Mouse (Mus musculus) cerebellum, postnatal 10 days (tissue): Measurements from ENCODE around the gene Ippk.

Experiments
- DNase-seq, 2 experiments: peaks; one replicate each; pipeline ENCODE4 v3.0.0; 2021; ENCODE audit warnings: mixed read lengths in 2 of 2

Ippk gene

GRCm38 (mm10) chr13:49420754-49421605 is at the start of gene Ippk:
Ippk (plus strand) TSS chr13:49421249.
- peak; percentile 99 for DNase-seq

- peak; percentile 54 to 58 for DNase-seq
These were observed 49.6 kb upstream of the Ippk start for GRCm38 (mm10) chr13:49371428-49371899.

GRCm38 (mm10) chr13:49372370-49373060 is 48.5 kb upstream of the Ippk start:
- no peak for DNase-seq

- DNase-seq = no peak
These were observed 46.7 kb upstream of the Ippk start for GRCm38 (mm10) chr13:49374304-49374703.

- DNase-seq = no peak
These were observed 46.3 kb upstream of the Ippk start for GRCm38 (mm10) chr13:49374730-49375129.

- no peak for DNase-seq
These were observed 43.4 kb upstream of the Ippk start for GRCm38 (mm10) chr13:49377608-49378007.

GRCm38 (mm10) chr13:49379301-49379700 is 41.7 kb upstream of the Ippk start:
- no peak for DNase-seq

GRCm38 (mm10) chr13:49381230-49381629 is 39.8 kb upstream of the Ippk start:
- DNase-seq = peak; percentile 90 to 93

GRCm38 (mm10) chr13:49382997-49383396 is 38.1 kb upstream of the Ippk start:
- DNase-seq = no peak

- DNase-seq = no peak
These were observed 36.1 kb upstream of the Ippk start for GRCm38 (mm10) chr13:49384751-49385463.

GRCm38 (mm10) chr13:49391374-49391773 is 29.7 kb upstream of the Ippk start:
- DNase-seq = peak in 1 of 2 experiments; percentile 36

GRCm38 (mm10) chr13:49393579-49393978 is 27.5 kb upstream of the Ippk start:
- DNase-seq = no peak

- no peak for DNase-seq
These were observed 26.1 kb upstream of the Ippk start for GRCm38 (mm10) chr13:49394886-49395447.

- no peak for DNase-seq
These were observed 24.3 kb upstream of the Ippk start for GRCm38 (mm10) chr13:49396798-49397197.

GRCm38 (mm10) chr13:49398191-49398590 is 22.9 kb upstream of the Ippk start:
- no peak for DNase-seq

GRCm38 (mm10) chr13:49400139-49400538 is 20.9 kb upstream of the Ippk start:
- peak; percentile 38 to 40 for DNase-seq

- DNase-seq = no peak
These were observed 18.4 kb upstream of the Ippk start for GRCm38 (mm10) chr13:49402628-49403027.

- no peak for DNase-seq
These were observed 13.3 kb upstream of the Ippk start for GRCm38 (mm10) chr13:49407795-49408194.

GRCm38 (mm10) chr13:49421606-49421917 is 513 bp downstream of the Ippk start:
- no peak for DNase-seq

GRCm38 (mm10) chr13:49421959-49422358 is 910 bp downstream of the Ippk start:
- no peak for DNase-seq

- no peak for DNase-seq
These were observed 5.7 kb downstream of the Ippk start for GRCm38 (mm10) chr13:49426736-49427135.

GRCm38 (mm10) chr13:49428042-49428675 is 7.1 kb downstream of the Ippk start:
- DNase-seq = no peak

- DNase-seq = no peak
These were observed 9.5 kb downstream of the Ippk start for GRCm38 (mm10) chr13:49430529-49430928.
